In genomic region chr1:61135597-61136545, GRCm38 (mm10) we compare ENCODE assay signal across 18 mouse cellular contexts.
DNase-seq lines count a peak whose midpoint lies in the region; ATAC-seq and TF ChIP-seq lines count a peak whose summit lies in the region.
"Had no signal": no experiment of that assay in that cellular context is flagged by ENCODE, and none has a peak within 500 bp of the region (broad histone marks: within the 10 kb centered on the region; RNA-seq: fewer than 3 reads in every experiment).

No protein-coding gene starts in this region.

- H3K9me3 ChIP-seq in stomach, postnatal 0 days (ENCODE audit: control insufficient read depth, low read length): no peaks in the 10 kb centered on the region
- H3K9me3 ChIP-seq: embryonic facial prominence, embryonic 15.5 days; forebrain, embryonic 12.5 days; kidney, embryonic 15.5 days; midbrain, embryonic 15.5 days had no signal

- ATAC-seq in stomach, postnatal 0 days (ENCODE audit: low FRiP score, low TSS enrichment): peak; percentile 95
- ATAC-seq: midbrain, embryonic 15.5 days had no signal

- DNase-seq in lung, postnatal 36 days: peak; percentile 6
- no peak for DNase-seq in lung, postnatal 25 days (ENCODE audit: low spot score)
- peak; percentile 3 to 33 for DNase-seq in CD8-positive naive resting alpha-beta T cell, adult 2 months (ENCODE audit: low read depth in 2 of 2, low spot score in 2 of 2)
- peak; percentile 90 for DNase-seq in induced T-regulatory cell, adult 2 months (ENCODE audit: low read depth)
- DNase-seq in stomach, postnatal 0 days (ENCODE audit: low spot score): no peak
- no peak for DNase-seq in heart, postnatal 36 days
- no peak for DNase-seq in adrenal gland, adult 2 months
- DNase-seq: cerebellum, adult 18-20 months; gastrocnemius, postnatal 10 days; layer of hippocampus, postnatal 36 days; left cerebral cortex, postnatal 4 days; lung, postnatal 4 days had no signal

- no peaks in the 10 kb centered on the region for H3K4me1 ChIP-seq in stomach, postnatal 0 days (replicated peaks; ENCODE audit: control insufficient read depth, insufficient read depth)

- H3K9ac ChIP-seq in stomach, postnatal 0 days (ENCODE audit: low read length): no peak overlapping the region
- H3K9ac ChIP-seq: embryonic facial prominence, embryonic 15.5 days; forebrain, embryonic 12.5 days; kidney, embryonic 15.5 days; midbrain, embryonic 15.5 days had no signal

- intact Hi-C loops in heart, postnatal 36 days (cut with DNase I): loop anchor here (5.0 kb wide), 1 partner anchor 1831 kb away; no protein-coding TSS in a partner anchor

- WGBS in stomach, postnatal 0 days: 55% methylated on average over 9 of the region's 9 CpGs

- TF ChIP-seq CTCF in stomach, postnatal 0 days (IDR thresholded peaks at IDR 0.05; ENCODE audit: low read depth): no peak

- no peaks in the 10 kb centered on the region for H3K36me3 ChIP-seq in stomach, postnatal 0 days (ENCODE audit: control insufficient read depth, insufficient read depth, low read length)
- H3K36me3 ChIP-seq: embryonic facial prominence, embryonic 15.5 days; forebrain, embryonic 12.5 days; kidney, embryonic 15.5 days; midbrain, embryonic 15.5 days had no signal

- H3K27ac ChIP-seq in stomach, postnatal 0 days (replicated peaks): no peak overlapping the region; the same call in 1 of the 2 replicates
- H3K27ac ChIP-seq: embryonic facial prominence, embryonic 15.5 days; forebrain, embryonic 12.5 days; kidney, embryonic 15.5 days; midbrain, embryonic 15.5 days had no signal

- no peak for TF ChIP-seq EP300 in stomach, postnatal 0 days (optimal IDR thresholded peaks at IDR 0.05)

- H3K4me3 ChIP-seq in stomach, postnatal 0 days (ENCODE audit: low read depth, low read length): no peak overlapping the region
- H3K4me3 ChIP-seq: embryonic facial prominence, embryonic 15.5 days; forebrain, embryonic 12.5 days; kidney, embryonic 15.5 days; midbrain, embryonic 15.5 days had no signal

- H3K4me2 ChIP-seq in stomach, postnatal 0 days (replicated peaks; ENCODE audit: low read depth): no peak overlapping the region
- H3K4me2 ChIP-seq: embryonic facial prominence, embryonic 15.5 days; forebrain, embryonic 12.5 days; heart, embryonic 11.5 days; kidney, embryonic 15.5 days; liver, embryonic 11.5 days; midbrain, embryonic 15.5 days had no signal

- H3K27me3 ChIP-seq in stomach, postnatal 0 days (ENCODE audit: control insufficient read depth, insufficient read depth, low read length): no peaks in the 10 kb centered on the region
- H3K27me3 ChIP-seq: embryonic facial prominence, embryonic 15.5 days; forebrain, embryonic 12.5 days; midbrain, embryonic 15.5 days had no signal

Comparison
In these comparisons a context has a peak if more than half of its experiments do, and no peak if none do; other contexts are left out.
1. DNase-seq: peak in lung, postnatal 36 days (single experiment), CD8-positive naive resting alpha-beta T cell, adult 2 months (2 of 2) and induced T-regulatory cell, adult 2 months (single experiment); none in lung, postnatal 25 days (single experiment), stomach, postnatal 0 days (single experiment), heart, postnatal 36 days (0 of 2) and adrenal gland, adult 2 months (single experiment).